Mouse (Mus musculus) G1E (cell line): Measurements from ENCODE around the gene Itch.

Experiments used
- CTCF ChIP-seq: IDR thresholded peaks from 2 replicates; pipeline ENCODE4 v1.5.1; 2012; ENCODE audit warnings: low read depth, low read length, inconsistent platforms, mixed read lengths
- POLR2AphosphoS5 ChIP-seq: IDR thresholded peaks from 2 replicates; pipeline ENCODE4 v1.6.1; 2012; ENCODE audit warnings: low read depth, low read length, inconsistent platforms; ENCODE audit not compliant: insufficient replicate concordance

- TF ChIP-seq CTCF = no peak
- TF ChIP-seq POLR2AphosphoS5 = no peak
Measured at GRCm38 (mm10) chr2:155098720-155099380, 34.5 kb upstream of the Itch start.
